Mouse (Mus musculus) gastrocnemius, adult 18-20 months (tissue): Measurements from ENCODE around the gene Ccdc125. TPM values are rescaled to one million over a fixed set of nuclear protein-coding genes. Genes with fewer than 3 reads are reported as not detected.
"Not testable (repeated sequence)": the region's sequence is repeated elsewhere in the genome, so short reads cannot be mapped to it uniquely, and the experiment has no call there.

Source experiments
- DNase-seq: peaks from one replicate; pipeline ENCODE4 v3.0.0; 2021; ENCODE audit warnings: low spot score
- total RNA-seq, 2 experiments: library from RNA; stranded (reverse); gene quantifications; 2 replicates each; pipeline ENCODE4 v1.2.3; 2021

Ccdc125 gene
- total RNA-seq, 2 experiments from 2014 or later = 0.27 TPM; not detected in 1

DNA sequence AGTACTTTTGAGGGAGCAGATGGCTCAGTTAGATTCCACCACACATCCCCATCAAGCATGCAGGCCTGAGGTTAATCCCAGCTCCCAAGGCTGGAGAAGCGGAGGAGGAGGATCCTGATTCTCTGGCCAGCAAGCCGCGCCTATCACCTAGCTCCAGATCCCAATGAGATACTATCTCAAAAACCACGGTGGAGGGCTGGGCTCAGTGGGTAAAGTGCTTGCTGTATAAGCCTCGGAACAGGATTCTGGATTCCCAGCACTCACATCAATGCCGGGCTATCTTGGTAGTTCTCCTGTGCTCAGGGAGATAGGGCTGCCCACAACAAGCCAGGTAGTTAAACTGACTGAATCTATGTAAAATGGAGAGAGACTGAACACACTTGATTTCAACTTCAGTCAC is 46.0 kb downstream of the Ccdc125 start:
- DNase-seq = no peak

DNA sequence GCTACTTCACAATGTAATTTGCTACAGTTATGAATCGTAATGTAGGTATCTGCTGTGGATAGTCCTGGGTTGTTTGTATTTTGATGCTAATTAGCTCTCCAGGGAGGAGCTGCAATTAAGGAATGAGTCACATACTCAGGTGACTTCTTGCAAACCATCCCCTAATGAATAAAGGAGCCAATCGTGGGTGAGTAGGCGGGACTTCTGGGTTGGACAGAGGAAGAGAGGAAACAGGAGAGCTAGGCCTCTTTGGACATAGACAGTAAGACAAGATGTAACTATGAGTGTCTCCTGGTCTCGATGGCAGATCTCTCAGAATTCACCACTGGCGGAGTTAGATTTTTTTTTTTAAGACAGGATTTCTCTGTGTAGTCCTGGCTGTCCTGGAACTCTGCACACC is 52.1 kb downstream of the Ccdc125 start:
- DNase-seq = no peak

- peak; percentile 13 for DNase-seq
Observed at GRCm38 (mm10) chr13:100724051-100724754, 54.7 kb downstream of the Ccdc125 start.

- no peak for DNase-seq
Observed at GRCm38 (mm10) chr13:100725194-100725593, 55.7 kb downstream of the Ccdc125 start.

- no peak for DNase-seq
Observed at GRCm38 (mm10) chr13:100728086-100728485, 58.6 kb downstream of the Ccdc125 start.

- not testable (repeated sequence) for DNase-seq
Observed at GRCm38 (mm10) chr13:100728530-100728929, 59.0 kb downstream of the Ccdc125 start.

DNA sequence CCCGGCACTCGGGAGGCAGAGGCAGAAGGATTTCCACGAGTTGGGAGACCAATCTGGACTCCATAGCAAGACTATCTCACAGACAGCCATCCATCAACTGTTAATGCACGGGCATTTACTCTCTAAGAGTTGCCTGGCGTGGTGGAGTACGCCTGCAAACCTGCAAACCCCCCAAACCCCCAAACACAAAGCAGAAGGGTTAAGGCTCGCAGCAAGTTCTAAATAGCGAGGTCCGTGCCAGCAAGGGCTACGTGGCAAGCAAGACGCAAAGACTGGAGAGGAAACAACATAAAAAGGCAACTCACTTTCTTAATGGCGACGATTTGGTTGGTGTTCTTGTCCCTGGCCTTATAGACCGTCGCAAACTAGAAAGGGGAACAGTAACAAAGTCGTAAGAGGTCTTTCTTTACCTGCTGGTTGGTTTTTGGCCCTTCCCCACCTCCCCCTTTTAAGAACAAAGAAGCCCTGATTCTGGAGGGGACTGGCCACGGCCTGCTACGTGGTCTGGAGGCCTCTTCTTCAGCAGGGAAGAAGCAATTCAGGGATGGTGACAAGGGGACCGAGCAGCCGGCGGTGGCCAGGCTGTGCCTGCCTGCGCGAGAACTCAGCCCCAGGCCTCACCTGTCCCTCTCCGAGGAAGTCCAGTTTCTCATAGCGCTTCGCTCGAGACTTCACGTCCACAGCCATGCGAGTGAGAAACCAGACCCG is 60.8 kb downstream of the Ccdc125 start:
- peak; percentile 14 for DNase-seq

DNA sequence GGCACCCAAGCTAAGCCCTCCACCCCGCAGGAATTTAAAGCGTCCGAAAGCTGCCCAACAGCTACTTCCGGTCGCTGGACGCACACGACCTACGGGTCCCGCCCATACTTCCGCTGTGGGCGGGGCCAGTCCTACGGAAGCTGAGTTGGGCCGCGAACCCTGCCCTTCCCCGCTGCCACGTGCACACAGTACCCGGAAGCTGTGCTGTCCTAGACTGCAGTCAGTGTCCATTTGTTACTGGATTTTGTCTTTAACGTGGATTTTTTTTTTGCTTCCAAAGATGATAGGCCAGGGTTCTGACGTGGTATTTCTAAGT is 61.3 kb downstream of the Ccdc125 start, which contains the start of gene Cdk7:
TSS of gene Cdk7 (minus strand) at position 79 of the 316 bp plus-strand sequence.
- peak; percentile 92 for DNase-seq

DNA sequence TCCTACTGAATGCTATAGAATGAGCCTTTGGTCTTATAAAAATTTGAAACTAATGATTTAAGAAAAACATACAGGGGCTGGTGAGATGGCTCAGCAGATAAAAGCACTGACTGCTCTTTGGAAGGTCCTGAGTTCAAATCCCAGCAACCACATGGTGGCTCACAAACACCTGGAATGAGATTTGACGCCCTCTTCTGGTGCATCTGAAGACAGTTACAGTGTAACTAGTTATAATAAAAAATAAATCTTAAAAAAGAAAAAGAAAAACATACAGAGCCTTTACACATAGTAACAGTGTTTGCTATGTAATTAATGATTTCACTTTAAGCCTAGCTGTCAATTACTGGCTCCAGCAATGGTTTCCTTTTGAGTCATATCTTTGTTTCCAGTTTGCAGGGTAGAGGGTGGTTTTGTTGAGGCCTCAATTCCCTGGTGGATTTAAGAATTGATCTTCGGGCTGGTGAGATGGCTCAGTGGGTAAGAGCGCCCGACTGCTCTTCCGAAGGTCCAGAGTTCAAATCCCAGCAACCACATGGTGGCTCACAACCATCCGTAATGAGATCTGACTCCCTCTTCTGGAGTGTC is 62.0 kb downstream of the Ccdc125 start:
- DNase-seq = not testable (repeated sequence)

DNA sequence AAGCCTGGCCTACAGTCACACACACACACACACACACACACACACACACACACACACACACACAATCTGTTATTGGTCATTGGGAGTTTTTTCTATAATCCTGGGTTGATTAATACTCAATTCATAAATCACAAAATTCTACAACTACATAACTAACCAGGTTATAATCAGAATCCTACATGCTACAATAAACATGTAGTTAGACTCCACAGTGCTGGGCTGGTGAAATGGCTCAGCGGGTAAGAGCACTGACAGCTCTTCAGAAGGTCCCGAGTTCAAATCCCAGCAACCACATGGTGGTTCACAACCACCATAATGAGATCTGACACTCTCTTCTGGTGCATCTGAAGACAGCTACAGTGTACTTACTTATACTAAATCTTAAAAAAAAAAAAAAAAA is 63.2 kb downstream of the Ccdc125 start:
- no peak for DNase-seq

DNA sequence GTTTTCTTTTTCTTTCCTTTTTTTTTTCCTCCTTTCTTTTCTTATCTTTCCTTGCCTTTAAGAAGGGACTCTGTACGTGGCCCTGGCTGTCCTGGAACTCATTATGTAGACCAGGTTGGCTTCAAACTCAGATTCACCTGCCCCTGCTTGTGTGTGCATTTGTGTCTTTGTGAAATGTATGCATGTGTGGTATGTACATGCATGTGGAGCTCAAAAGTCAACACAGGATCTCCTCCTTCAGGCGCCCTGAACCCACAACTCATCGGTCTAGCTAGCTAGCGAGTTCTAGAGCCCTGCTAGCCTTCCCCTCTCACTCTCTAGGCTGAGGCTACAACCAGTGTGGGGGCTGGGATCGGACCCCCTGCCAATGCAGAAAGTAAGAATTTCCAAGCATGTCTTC is 73.3 kb downstream of the Ccdc125 start:
- DNase-seq = no peak

DNA sequence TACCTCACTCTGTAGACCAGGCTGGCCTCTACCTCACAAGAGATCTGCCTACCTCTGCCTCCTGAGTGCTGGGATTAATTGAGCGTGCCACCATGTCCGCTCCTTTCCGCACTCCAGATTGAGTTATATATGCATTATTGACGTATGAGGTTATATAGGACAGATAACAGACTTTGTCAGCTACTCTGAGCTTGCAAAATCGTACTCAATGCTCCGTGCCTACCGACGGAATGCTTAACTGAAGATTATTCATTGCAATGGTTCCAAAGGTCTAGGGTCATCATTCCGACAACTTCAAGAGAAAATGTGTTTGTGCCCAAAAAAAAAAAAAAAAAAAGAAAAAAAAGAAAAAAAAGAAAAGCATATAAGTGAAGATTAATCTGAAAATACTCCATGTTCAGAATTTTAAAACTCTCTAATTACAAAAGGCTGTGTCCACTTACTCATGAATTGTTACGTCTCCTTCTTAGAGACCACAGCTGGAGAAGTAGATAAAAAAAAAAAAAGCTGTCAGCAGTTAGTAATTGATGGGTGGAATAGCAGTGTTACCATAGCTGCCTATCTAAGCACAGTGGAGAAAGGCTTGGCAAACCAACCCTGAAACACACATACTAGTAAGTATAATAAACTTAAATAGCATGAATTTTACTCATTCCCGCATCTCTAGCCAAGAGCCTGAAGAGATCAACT is 74.0 kb downstream of the Ccdc125 start:
- DNase-seq = no peak

DNA sequence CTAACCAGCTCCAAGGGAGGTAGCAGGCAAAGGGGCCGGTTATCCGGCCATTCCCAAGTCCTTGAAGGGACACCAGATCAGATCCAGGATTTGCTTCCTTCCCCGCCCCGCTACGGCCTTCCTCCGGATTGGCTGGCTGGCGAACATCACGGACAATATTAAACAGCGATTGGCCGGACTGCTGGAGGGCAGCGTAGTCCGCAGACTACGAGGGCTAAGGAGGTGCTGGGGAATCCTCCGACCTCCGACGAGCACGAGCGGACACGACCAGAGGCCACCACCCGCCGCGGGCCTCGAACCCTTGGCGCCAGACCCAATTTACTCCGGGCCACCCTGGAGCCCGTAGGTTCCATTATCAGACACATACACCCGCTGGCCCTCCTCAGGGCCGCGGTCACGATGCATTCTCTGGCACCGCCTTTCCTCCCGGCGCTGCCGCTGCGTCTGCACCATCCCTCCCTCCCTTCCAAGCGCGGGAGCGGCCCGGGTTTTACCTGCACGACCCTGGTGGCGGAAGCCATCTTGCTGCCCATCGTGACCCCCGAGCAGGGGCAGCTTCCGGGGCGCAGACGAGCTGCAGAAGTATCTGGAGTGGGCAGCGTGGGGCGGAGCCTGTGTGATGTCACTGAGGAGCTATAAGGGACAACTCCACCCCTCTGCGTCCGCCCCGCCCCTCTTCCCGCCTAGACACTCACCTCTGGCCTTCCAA is 74.7 kb downstream of the Ccdc125 start, which contains the start of gene Mrps36:
TSS of gene Mrps36 (minus strand) at position 624 of the 709 bp plus-strand sequence.
- peak; percentile 93 for DNase-seq

DNA sequence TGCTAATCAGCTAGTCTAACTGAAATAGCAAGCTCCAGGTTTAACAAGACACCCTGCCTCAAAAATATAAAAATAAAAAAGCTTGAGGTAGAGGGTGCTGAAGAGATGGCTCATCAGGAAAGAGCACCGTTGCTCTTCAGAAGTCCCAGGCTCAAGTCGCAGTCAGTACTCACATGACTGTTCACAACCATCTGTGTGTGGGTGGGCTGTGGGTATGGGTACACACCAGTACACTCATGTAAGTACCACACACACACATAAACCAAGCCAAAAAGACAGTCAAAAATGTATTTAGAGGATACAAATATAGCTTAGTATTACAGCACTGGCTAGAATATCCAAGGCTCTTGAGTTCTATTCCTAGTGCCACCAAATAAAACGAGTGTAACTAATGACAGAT is 76.6 kb downstream of the Ccdc125 start:
- no peak for DNase-seq

Other genes with a start within 250 kb of the Ccdc125 start
- gene Naip1, start 216.8 kb upstream of the Ccdc125 start, total RNA-seq = not detected
- gene Gtf2h2, start 177.1 kb upstream of the Ccdc125 start, total RNA-seq = 10 to 100 TPM; 17.8 to 22.5 TPM
- gene Ocln, start 117.0 kb upstream of the Ccdc125 start, total RNA-seq = under 1 TPM in 1 of 2 experiments, not detected in 1; 0.14 TPM
- gene Marveld2, start 52.7 kb upstream of the Ccdc125 start, total RNA-seq = under 1 TPM; 0.33 to 0.41 TPM
- gene Ak6, start 18.7 kb upstream of the Ccdc125 start, total RNA-seq = 10 to 100 TPM; 72.1 to 74.4 TPM
- gene Rad17, start 18.7 kb upstream of the Ccdc125 start, total RNA-seq = 10 to 100 TPM; 11.4 to 13.9 TPM
- 1 to 10 TPM; 7.1 to 7.2 TPM for gene Taf9, start 18.1 kb upstream of the Ccdc125 start, total RNA-seq
- gene Cdk7, start 61.2 kb downstream of the Ccdc125 start, total RNA-seq = 10 to 100 TPM; 12.1 to 13.9 TPM
- gene Mrps36, start 74.9 kb downstream of the Ccdc125 start, total RNA-seq = 100 to 1,000 TPM; 133 to 143 TPM
- not detected for gene Cenph, start 106.2 kb downstream of the Ccdc125 start, total RNA-seq
- not detected for gene Ccnb1, start 116.9 kb downstream of the Ccdc125 start, total RNA-seq
- gene Slc30a5, start 163.7 kb downstream of the Ccdc125 start, total RNA-seq = 10 to 100 TPM in 1 of 2 experiments, 1 to 10 TPM in 1; 9.4 to 10.7 TPM